Mouse (Mus musculus) left cerebral cortex, postnatal 10 days (tissue): ENCODE data around the gene Etfdh. TPM values are rescaled to one million over a fixed set of nuclear protein-coding genes. Genes with fewer than 3 reads are reported as not detected.
"Not testable (repeated sequence)": the region's sequence is repeated elsewhere in the genome, so short reads cannot be mapped to it uniquely, and the experiment has no call there.

Experiments
- DNase-seq, 2 experiments: peaks; one replicate each; pipeline ENCODE4 v3.0.0; 2021 to 2022; ENCODE audit warnings: low spot score in 2 of 2, mixed read lengths in 1 of 2; ENCODE audit errors: extremely low spot score in 1 of 2
- intact Hi-C: fragments of 180-260 bp; cut with DNase I; formaldehyde crosslinking; loops from one replicate; pipeline ENCODE4 v1.15.1; 2025
- total RNA-seq, 2 experiments: library from RNA; stranded (reverse); gene quantifications; 2 replicates each; pipeline ENCODE4 v1.2.3; 2021

Gene Etfdh
- total RNA-seq, 2 experiments from 2014 or later, result 26.0 to 27.3 TPM

DNA sequence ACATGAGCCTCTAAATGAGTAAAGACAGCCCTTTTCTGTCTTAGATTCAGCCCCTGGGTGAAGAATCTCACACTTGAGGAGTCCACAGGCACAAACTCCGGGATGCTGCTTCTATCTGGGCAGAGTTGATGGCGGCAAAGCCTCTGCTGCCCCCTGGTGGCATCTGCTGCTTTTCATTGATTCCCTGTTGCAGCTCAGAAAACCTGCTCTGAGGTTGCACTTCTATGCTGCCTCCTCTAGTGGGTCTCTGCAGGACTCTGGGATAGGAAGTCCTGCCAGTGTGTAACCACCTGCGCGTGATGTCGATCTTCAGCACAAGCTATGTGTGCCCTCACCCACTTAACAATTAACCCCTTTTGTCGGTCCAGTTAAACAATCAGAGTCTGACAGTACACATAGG lies 42.5 kb downstream of the Etfdh start:
- intact Hi-C loops, result loop anchor here (2.0 to 5.0 kb wide), 3 partner anchors 85 to 382 kb away; no protein-coding TSS in a partner anchor
- DNase-seq, result peak; percentile 89 to 91

DNA sequence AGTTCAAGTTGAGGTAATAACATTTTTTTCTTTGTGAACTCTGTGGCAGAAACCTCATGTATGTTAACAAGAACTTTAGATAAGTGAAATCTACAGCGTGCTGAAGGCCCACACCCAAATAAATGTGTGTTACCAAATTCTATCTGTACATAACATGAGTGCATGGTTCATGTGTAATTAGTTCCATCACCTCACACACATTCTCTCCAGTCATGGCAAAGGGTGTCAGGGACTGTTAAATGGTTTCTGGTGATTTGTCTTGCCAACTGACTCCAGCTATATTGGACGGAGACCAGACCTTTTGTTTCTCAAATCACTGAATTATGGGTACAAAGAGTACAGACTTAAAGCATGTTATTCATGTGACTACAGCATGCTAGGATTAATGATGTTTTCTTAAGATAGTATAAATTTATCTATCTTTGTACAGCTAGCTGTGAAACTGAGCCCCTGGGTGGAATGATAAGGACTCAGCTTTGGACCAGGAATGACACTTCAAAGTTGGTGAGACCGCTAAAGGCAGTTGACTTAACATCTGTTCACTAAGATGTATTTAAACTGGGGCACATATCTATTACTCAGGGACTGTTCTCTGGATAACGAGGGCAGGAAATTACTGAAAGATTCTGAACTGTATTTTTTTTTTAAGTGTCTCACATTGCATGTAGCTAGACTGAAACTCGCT lies 49.3 kb downstream of the Etfdh start:
- intact Hi-C loops, result no loop called here
- DNase-seq, result no peak

DNA sequence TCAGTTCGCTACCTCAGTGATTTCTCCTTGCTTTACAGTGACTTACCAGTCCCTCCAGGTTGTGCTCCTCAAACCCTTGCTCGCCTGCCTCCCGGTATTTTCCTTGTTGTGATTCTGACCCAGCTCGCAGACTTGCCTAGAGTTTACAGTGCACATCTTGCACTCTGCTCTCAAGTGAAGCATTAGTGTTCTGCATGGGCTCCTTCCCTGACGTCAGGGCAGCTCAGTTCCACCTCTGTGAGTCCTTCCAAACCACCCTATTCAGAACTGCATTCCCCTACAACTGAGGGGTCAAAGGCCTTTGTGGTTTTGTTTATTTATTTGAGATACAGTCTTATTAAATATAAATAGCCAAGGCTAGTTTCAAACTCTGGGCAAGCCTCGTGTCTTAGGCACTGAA lies 51.1 kb downstream of the Etfdh start:
- intact Hi-C loops, result no loop called here

DNA sequence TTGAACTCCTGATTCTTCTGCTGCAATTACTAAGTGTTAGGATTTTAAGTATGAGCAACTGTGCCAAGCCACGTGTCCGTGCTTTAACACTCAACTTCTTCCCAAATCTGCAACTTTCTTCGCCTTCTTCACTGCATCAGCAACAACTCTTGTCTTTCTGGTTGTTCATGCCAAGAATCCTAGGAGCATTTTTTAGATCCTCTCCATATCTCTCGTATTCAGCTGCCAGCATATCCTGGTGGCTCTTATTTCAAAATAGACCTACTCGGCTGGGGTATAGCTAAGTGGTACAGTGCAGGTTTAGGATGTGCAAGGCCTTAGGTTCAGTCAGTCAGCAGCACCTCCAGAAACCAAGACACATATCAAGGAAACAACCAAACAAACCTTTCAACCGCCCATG lies 51.7 kb downstream of the Etfdh start:
- no peak for DNase-seq
- intact Hi-C loops, result no loop called here

More for the DNA sequence above, 51.1 kb downstream of the Etfdh start:
- DNase-seq, result no peak

DNA sequence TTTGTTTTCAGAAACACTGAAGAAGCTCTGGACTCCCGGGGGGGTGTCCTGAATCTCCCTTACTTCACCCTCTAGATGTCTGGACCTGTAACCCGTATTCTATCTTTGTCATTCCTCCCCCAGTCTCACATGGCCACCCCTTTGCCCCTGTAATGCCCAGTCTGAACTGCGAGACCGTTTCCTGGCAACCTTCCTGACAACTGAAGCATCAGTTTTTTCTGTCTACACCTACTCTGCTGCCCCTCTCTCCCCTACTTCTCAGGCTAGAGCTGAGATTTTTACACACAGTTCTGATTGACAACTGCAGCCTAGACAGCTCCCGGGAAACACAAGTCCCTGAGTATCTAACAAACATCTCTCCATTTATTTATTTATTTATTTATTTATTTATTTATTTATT lies 52.4 kb downstream of the Etfdh start:
- intact Hi-C loops, result no loop called here
- no peak for DNase-seq

DNA sequence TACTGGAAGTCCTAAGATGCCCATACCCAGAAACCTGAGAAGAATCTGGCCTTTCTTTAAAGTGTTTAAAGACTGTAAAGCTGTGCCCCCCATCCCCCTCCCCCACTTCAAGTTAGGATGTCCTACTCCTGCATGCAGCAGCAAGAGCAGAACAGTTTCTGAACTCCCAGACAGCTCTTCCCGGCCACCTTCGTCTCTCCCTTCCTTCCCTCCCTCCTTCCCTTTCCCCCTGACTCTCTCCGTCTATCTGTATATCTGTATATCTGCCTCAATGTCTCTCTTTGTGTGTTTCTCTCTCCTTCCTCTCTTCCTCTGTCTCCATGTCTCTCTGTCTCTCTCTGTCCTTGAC lies 52.9 kb downstream of the Etfdh start:
- no peak for DNase-seq
- intact Hi-C loops, result no loop called here

DNA sequence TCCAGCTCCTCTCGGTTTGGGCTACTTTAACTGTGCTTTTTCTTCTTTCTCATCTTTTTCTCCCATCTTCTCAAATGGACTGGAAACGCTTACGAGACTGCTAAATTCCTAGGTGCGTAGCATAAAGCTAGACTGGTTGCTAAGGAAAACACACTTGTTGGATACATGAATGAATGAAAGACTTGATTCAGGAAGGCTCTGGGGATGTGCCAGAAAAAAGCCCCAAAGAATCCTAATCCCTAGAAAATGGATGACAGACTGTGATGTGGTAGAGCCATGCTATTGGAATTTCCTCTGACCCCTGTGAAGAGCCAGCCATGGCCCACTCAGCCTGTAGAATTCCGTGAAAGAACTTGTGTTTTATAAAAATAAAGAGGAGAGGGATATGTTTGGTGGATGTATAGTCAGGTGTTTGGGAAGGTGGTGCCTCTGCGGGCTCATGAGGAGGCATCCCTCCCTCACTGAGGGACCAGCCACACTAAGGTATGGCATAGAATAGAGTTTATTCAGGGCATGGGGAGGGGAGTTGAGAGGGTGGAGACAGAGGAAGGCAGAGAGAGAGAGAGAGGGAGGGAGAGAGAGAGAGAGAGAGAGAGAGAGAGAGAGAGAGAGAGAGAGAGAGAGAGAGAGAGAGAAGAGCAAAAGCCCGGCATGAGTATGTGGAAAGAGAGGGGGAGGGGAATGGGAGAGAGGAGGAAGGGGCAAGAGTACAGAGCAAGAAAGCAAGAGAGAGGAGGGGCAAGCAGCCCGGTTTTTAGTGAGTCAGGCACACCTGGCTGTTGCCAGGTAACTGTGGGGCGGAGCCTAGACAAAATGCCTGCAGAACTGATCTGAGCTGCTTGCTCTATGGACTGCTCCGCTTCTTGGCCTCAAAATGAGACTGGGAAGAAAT lies 53.5 kb downstream of the Etfdh start:
- intact Hi-C loops, result no loop called here
- no peak for DNase-seq

DNA sequence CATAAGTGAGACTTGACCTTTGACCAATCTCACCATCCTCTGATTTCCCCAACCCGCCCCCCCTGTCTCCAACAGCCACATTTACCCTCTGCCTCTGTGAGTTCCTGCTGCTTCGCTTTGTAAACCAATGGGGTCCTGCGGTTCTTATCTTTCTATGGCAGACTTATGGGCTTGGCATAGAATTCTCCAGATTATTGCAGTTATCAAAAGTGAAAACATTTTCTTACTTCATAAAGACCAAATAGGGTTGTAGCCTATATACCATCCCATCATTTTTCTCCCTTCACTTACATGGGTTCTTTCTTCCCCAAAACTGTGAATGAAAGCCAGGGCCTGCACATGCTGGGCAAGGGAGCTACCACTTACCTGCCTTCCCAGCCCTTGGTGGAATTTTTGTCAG lies 55.0 kb downstream of the Etfdh start:
- no peak for DNase-seq
- intact Hi-C loops, result no loop called here

DNA sequence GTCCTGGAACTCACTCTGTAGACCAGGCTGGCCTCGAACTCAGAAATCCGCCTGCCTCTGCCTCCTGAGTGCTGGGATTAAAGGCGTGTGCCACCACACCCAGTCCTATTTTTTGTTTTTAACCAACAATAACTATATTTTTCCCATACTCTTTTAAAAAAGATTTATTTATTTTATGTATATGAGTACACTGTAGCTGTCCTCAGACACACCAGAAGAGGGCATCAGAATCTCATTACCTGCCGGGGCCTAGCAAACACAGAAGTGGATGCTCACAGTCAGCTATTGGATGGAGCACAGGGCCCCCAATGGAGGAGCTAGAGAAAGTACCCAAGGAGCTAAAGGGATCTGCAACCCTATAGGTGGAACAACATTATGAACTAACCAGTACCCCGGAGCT lies 55.9 kb downstream of the Etfdh start:
- intact Hi-C loops, result not testable (repeated sequence)

DNA sequence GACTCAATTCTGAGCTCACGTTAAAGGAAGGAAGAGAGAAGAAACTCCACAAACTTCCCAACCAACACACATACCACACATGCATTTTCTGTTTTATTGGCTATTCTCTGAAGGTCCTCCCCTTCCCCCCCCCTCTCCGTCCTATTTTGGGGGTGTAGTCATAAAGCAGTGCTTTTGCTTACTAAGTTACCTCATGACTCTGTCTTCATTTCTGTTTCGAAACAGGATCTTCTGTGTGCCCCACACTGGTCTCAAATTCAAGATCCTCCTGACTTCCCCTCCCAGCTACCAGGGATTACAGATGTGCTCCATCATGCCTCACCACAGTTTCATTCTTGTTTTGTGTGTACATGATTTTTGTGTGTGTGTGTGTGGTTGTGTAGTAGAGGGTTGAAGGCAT lies 56.9 kb downstream of the Etfdh start:
- no peak for DNase-seq
- intact Hi-C loops, result no loop called here

More for the DNA sequence above, 55.9 kb downstream of the Etfdh start:
- not testable (repeated sequence) for DNase-seq

DNA sequence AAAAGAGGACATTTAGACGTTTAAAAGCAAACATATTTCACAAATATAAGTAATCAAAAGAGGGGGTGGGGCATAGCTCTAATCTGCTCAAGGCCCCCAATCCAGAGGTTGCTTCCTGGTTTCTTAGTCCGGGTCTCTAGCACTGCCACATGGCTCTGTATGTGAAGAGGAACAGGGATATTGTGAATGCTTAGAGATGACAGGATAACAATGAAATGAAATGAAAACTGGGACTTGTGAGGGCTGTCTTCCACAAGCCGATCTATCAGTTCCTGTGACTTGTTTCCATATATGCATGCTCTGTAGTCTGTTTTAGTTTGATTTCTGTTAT lies 60.0 kb downstream of the Etfdh start:
- DNase-seq, result no peak
- intact Hi-C loops, result loop anchor here (5.0 to 10.0 kb wide), 2 partner anchors 52 to 285 kb away; partner anchors contain the start of gene Rapgef2

DNA sequence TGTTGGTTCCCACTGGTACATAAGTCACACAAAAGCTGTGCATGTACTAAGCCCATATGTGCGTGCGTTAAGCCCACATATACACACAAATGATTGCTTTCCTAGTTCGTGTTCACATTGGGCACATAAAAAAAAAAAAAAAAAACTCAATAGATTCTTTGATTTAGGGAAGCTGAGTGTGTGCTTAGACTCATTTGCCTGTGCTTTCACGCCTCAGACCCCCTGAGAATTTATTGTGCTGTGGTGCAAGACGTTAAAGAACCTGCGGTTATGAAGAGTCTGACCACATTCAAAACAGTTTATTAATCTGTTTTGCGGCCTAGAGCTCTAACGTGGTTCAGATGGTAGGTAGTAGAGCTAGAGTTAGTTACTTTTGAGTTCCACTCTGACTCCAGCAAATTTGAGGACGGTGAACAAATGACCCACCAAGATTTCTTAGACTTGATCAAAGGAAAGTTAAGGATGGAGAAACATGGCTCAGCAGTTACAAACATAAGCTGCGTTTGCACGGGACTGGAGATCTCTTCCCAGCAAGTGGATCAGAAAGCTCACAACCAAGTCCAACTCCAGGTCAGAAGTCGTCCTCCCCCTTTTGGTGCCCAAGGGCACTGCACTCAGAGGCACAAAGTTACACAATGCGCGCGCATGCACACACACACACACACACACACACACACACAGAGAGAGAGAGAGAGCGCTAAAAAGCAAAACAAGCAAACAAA lies 60.5 kb downstream of the Etfdh start:
- intact Hi-C loops, result loop anchor here (5.0 to 10.0 kb wide), 2 partner anchors 51 to 284 kb away; partner anchors contain the start of gene Rapgef2
- DNase-seq, result no peak

DNA sequence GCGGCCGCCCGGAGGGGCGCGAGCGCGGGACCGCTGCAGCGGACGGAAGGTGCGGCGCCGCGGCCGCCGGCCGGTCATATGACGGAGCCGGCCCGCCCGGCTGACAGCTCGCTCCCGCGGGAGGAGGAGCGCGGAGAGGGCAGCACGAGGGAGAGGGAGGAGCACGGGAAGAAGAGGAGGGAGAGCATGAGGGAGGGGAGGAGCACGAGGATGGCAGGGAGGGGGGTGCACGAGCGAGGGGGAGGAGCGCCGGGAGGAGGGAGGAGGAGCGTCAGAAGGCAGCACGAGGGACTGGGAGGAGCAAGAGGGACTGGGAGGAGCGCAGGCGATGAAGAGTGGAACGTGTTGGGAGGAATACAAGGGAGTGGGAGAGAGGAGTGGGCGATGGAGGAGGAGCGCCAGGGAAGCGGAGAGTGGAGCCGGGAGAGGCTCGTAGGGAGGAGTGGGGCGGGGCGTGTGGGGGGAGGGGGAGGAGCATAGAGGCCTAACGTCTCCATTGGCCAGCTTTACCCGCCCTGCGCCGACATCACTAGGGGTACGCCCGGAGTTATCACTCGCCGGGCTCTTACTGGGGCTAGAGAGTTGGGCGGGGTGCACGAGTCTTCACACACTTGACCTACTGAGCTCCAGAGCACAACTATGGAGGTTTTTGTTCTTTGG lies 61.5 kb downstream of the Etfdh start, which contains the start of gene Fnip2:
Gene Fnip2, minus strand, starts transcription at position 94 of the 660 bp plus-strand sequence.
- peak; percentile 88 to 93 for DNase-seq
- intact Hi-C loops, result loop anchor here (5.0 to 10.0 kb wide), 2 partner anchors 51 to 283 kb away; partner anchors contain the start of gene Rapgef2

DNA sequence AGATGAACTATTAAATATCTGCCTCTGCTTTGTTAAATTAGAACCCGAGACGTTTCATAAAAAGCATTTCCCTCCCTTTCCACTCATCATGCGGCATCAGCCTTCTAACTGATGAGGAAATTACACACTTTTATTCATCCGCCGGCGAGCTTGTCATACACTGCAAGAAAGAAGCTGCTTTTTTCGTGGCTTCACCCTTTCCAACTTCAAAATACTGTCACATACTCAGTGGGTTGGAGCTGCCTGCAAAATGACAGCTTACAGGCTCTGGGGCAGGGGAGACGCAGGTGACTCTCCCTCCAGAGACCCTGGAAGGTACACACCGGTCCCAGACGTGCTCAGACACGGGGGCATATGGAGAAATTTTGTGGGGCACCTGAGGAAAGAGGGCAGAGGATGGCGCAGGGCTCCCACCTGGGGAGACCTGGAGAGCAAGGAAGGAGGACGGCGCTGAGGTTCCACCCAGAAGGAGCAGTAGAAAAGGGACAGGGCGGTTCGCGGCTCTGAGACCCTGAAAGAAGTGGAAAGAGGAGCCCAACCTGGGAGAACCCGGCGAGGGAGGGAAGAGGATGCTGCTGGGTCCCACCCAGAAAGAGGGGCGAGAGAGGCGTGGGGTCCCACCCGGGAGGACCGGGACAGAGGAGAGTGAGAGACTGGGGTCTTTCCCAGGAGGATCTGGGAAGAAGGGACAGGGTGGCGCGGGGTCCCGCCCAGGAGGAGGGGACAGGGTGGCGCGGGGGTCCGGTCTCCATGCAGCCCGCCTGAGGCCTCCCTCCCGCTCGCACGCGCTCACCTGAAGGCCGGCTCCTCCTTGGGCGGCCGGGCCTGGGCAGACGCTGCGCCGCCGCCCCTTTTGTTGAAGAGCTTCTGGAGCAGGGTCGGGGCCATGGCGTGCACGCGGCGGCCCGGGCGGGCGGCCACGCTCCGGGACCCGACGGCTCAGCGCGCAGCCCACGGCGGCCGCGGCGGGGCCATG lies 62.3 kb downstream of the Etfdh start:
- intact Hi-C loops, result loop anchor here (5.0 to 10.0 kb wide), 2 partner anchors 50 to 282 kb away; partner anchors contain the start of gene Rapgef2
- DNase-seq, result peak in 1 of 2 experiments; percentile 68

DNA sequence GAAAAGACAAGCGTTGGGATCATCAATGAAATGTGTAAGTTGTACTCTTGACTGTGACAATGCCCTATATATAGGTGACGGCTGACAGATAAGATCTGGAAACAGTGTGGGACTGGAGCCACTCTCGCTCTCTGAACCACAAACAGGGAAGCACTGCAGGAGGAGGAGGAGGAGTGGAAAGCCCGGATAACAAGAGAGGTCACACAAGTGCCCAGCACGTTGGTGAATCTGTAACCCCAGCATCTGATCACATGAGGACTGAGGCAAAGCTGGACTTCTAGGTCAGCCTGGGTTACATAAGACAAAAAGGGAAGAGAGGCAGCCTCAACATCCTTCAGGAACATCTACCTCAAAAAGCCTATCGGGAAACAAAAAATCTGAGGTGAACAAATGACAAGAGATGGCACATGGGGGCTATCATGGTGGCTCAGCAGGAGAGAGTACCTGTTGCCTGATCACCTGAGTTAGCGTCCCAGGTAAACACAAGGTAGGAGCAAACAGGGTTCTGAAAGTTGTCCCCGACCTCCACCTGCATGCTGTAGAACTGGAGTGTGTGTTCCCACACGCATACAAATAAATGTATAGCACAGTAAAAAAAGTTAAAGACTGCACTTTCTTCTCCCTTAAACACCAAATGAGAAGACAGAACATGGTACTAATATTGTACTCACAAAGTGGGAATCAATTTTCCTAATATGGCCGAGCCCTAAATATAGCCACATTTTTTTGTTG lies 64.3 kb downstream of the Etfdh start:
- intact Hi-C loops, result loop anchor here (5.0 to 10.0 kb wide), 2 partner anchors 48 to 280 kb away; partner anchors contain the start of gene Rapgef2
- no peak for DNase-seq

DNA sequence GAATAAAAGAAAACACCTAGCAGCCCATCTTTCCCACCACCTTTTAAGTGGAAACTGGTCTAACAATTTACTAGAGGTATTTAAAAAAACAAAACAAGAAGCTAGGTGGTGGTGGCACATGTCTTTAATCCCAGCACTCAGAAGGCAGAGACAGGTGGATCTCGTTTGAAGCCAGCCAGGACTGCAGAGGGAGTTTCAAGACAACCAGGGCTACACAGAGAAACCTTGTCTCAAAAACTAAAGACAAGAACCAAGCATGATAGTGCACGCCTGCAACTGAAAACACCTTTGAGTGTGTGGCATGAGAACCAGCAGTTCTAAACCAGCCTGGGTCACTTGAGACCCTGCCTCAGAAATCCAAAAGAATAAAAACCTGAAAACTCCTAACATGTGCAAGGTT lies 65.8 kb downstream of the Etfdh start:
- intact Hi-C loops, result loop anchor here (10.0 kb wide), 1 partner anchor 279 kb away; the partner anchor contains the start of gene Rapgef2

More for the DNA sequence above, 65.8 kb downstream of the Etfdh start:
- no peak for DNase-seq
